Mouse (Mus musculus) heart, embryonic 12.5 days (tissue): ENCODE measurements at regions not wholly inside any gene's neighbourhood (a gene's known extent, or its start where the extent isn't known, plus 50 kb on each side); places are given as distances from the start of the nearest gene placed in this dataset.

Source experiments
- ATAC-seq: fragments of 200-750 bp; cut with Nextera tagmentation; 2 replicates; pipeline ENCODE4 v1.8.0; 2017; ENCODE audit warnings: moderate TSS enrichment, moderate library complexity; ENCODE audit not compliant: insufficient number of reproducible peaks, low FRiP score
- H3K27ac ChIP-seq: fragments of 300-500 bp; sonication (generic); 2 replicates; pipeline ENCODE4 v1.5.1; 2016; ENCODE audit warnings: mild to moderate bottlenecking, moderate library complexity; ENCODE audit not compliant: poor library complexity, severe bottlenecking
- H3K27me3 ChIP-seq: fragments of 300-500 bp; sonication (generic); replicated peaks from 2 replicates; pipeline ENCODE4 v1.6.1; 2016; ENCODE audit warnings: mild to moderate bottlenecking, moderate library complexity
- H3K36me3 ChIP-seq: fragments of 300-500 bp; sonication (generic); 2 replicates; pipeline ENCODE4 v1.6.1; 2016; ENCODE audit warnings: mild to moderate bottlenecking, moderate library complexity
- H3K4me1 ChIP-seq: fragments of 300-500 bp; sonication (generic); replicated peaks from 2 replicates; pipeline ENCODE4 v1.6.1; 2016; ENCODE audit warnings: mild to moderate bottlenecking
- H3K4me2 ChIP-seq: fragments of 300-500 bp; sonication (generic); 2 replicates; pipeline ENCODE4 v1.6.1; 2016; ENCODE audit warnings: mild to moderate bottlenecking, moderate library complexity
- H3K4me3 ChIP-seq: fragments of 300-500 bp; sonication (generic); 2 replicates; pipeline ENCODE4 v1.5.1; 2016; ENCODE audit warnings: mild to moderate bottlenecking
- H3K9ac ChIP-seq: fragments of 300-500 bp; sonication (generic); 2 replicates; pipeline ENCODE4 v1.6.1; 2016; ENCODE audit warnings: mild to moderate bottlenecking, moderate library complexity
- H3K9me3 ChIP-seq: fragments of 300-500 bp; sonication (generic); replicated peaks from 2 replicates; pipeline ENCODE4 v1.6.1; 2016; ENCODE audit warnings: mild to moderate bottlenecking, moderate library complexity
- WGBS: fragments of 180-500 bp; shearing (Covaris S2); methylation state at CpG from one replicate; pipeline ENCODE4 v1.1.7; 2016; 5-methylcytosine and 5-hydroxymethylcytosine counted together

GRCm38 (mm10) chr5:75451693-75452092 lies 123.0 kb upstream of the Kit start:
- Histone ChIP-seq H3K9me3 (no peaks in the 10 kb centered on the region), H3K27ac (no peak overlapping the region), H3K27me3 (peaks cover 18% of the 10 kb centered on the region), H3K9ac (no peak overlapping the region), H3K4me3 (no peak overlapping the region), H3K4me2 (no peak overlapping the region), H3K36me3 (no peaks in the 10 kb centered on the region), H3K4me1 (peaks cover 15% of the 10 kb centered on the region)
- WGBS, result 62% methylated on average over 8 of the region's 8 CpGs
- no peak for ATAC-seq

GRCm38 (mm10) chr5:75453757-75454390 lies 120.8 kb upstream of the Kit start:
- no peaks in the 10 kb centered on the region for H3K9me3 ChIP-seq
- H3K36me3 ChIP-seq, result no peaks in the 10 kb centered on the region
- H3K4me3 ChIP-seq, result no peak overlapping the region
- H3K27me3 ChIP-seq, result peaks cover 17% of the 10 kb centered on the region
- no peak overlapping the region for H3K9ac ChIP-seq
- no peak for ATAC-seq
- H3K27ac ChIP-seq, result no peak overlapping the region
- no peak overlapping the region for H3K4me2 ChIP-seq
- WGBS, result 77% methylated on average over 9 of the region's 9 CpGs
- H3K4me1 ChIP-seq, result peaks cover 15% of the 10 kb centered on the region

GRCm38 (mm10) chr5:75454961-75455541 lies 119.7 kb upstream of the Kit start:
- Histone ChIP-seq H3K9ac (no peak overlapping the region), H3K36me3 (no peaks in the 10 kb centered on the region), H3K9me3 (no peaks in the 10 kb centered on the region), H3K27me3 (peaks cover 6% of the 10 kb centered on the region; the same call in 1 of the 2 replicates), H3K27ac (no peak overlapping the region), H3K4me3 (no peak overlapping the region), H3K4me2 (no peak overlapping the region), H3K4me1 (peaks cover 21% of the 10 kb centered on the region)
- ATAC-seq, result no peak
- WGBS, result 86% methylated on average over 16 of the region's 16 CpGs

- peaks cover 15% of the 10 kb centered on the region for H3K4me1 ChIP-seq
- no peak for ATAC-seq
- no peaks in the 10 kb centered on the region for H3K9me3 ChIP-seq
- no peak overlapping the region for H3K4me2 ChIP-seq
- WGBS, result 80% methylated on average over 6 of the region's 6 CpGs
- no peak overlapping the region for H3K9ac ChIP-seq
- no peak overlapping the region for H3K27ac ChIP-seq
- H3K36me3 ChIP-seq, result no peaks in the 10 kb centered on the region
- no peak overlapping the region for H3K4me3 ChIP-seq
- H3K27me3 ChIP-seq, result no peaks in the 10 kb centered on the region
These were observed 117.3 kb upstream of the Kit start for GRCm38 (mm10) chr5:75457403-75457802.

- peaks cover 15% of the 10 kb centered on the region for H3K4me1 ChIP-seq
- H3K27ac ChIP-seq, result no peak overlapping the region
- no peak for ATAC-seq
- WGBS, result 87% methylated on average over 7 of the region's 7 CpGs
- no peak overlapping the region for H3K4me3 ChIP-seq
- H3K9ac ChIP-seq, result no peak overlapping the region
- no peaks in the 10 kb centered on the region for H3K36me3 ChIP-seq
- no peak overlapping the region for H3K4me2 ChIP-seq
- no peaks in the 10 kb centered on the region for H3K27me3 ChIP-seq
- H3K9me3 ChIP-seq, result no peaks in the 10 kb centered on the region
These were observed 116.4 kb upstream of the Kit start for GRCm38 (mm10) chr5:75458317-75458716.

- Histone ChIP-seq H3K4me1 (peaks cover 15% of the 10 kb centered on the region), H3K9me3 (no peaks in the 10 kb centered on the region), H3K36me3 (no peaks in the 10 kb centered on the region), H3K9ac (no peak overlapping the region), H3K27ac (no peak overlapping the region), H3K27me3 (no peaks in the 10 kb centered on the region), H3K4me2 (no peak overlapping the region), H3K4me3 (no peak overlapping the region)
- WGBS, result 34% methylated on average over 3 of the region's 3 CpGs
- no peak for ATAC-seq
These were observed 114.9 kb upstream of the Kit start for GRCm38 (mm10) chr5:75459758-75460354.

GRCm38 (mm10) chr5:75460414-75461025 lies 114.2 kb upstream of the Kit start:
- Histone ChIP-seq H3K9me3 (no peaks in the 10 kb centered on the region), H3K4me3 (no peak overlapping the region), H3K27me3 (no peaks in the 10 kb centered on the region), H3K4me1 (peaks cover 15% of the 10 kb centered on the region), H3K4me2 (no peak overlapping the region), H3K27ac (no peak overlapping the region), H3K36me3 (no peaks in the 10 kb centered on the region), H3K9ac (no peak overlapping the region)
- ATAC-seq, result 0 out of 2 replicates have a peak, but pooled peaks have one; percentile 39
- WGBS, result 19% methylated on average over 9 of the region's 9 CpGs

- Histone ChIP-seq H3K36me3 (no peaks in the 10 kb centered on the region), H3K9ac (no peak overlapping the region), H3K27ac (no peak overlapping the region), H3K4me1 (peaks cover 15% of the 10 kb centered on the region), H3K4me3 (no peak overlapping the region), H3K27me3 (no peaks in the 10 kb centered on the region), H3K9me3 (no peaks in the 10 kb centered on the region), H3K4me2 (no peak overlapping the region)
- WGBS, result 37% methylated on average over 5 of the region's 5 CpGs
- no peak for ATAC-seq
These were observed 113.3 kb upstream of the Kit start for GRCm38 (mm10) chr5:75461368-75461767.

GRCm38 (mm10) chr5:75463591-75463990 lies 111.1 kb upstream of the Kit start:
- Histone ChIP-seq H3K4me2 (no peak overlapping the region), H3K9ac (no peak overlapping the region), H3K9me3 (no peaks in the 10 kb centered on the region), H3K27ac (no peak overlapping the region), H3K27me3 (no peaks in the 10 kb centered on the region), H3K36me3 (no peaks in the 10 kb centered on the region), H3K4me3 (no peak overlapping the region), H3K4me1 (peaks cover 15% of the 10 kb centered on the region)
- 84% methylated on average over 4 of the region's 4 CpGs for WGBS
- no peak for ATAC-seq

- H3K4me2 ChIP-seq, result no peak overlapping the region
- ATAC-seq, result no peak
- no peak overlapping the region for H3K9ac ChIP-seq
- no peak overlapping the region for H3K27ac ChIP-seq
- 0 out of 2 replicates have a peak, but pooled peaks cover 3% of the 10 kb centered on the region for H3K27me3 ChIP-seq
- 78% methylated on average over 7 of the region's 7 CpGs for WGBS
- no peak overlapping the region for H3K4me3 ChIP-seq
- H3K9me3 ChIP-seq, result no peaks in the 10 kb centered on the region
- H3K4me1 ChIP-seq, result peaks cover 1% of the 10 kb centered on the region
- no peaks in the 10 kb centered on the region for H3K36me3 ChIP-seq
These were observed 109.0 kb upstream of the Kit start for GRCm38 (mm10) chr5:75465701-75466100.

GRCm38 (mm10) chr5:75466941-75467340 lies 107.8 kb upstream of the Kit start:
- Histone ChIP-seq H3K9me3 (no peaks in the 10 kb centered on the region), H3K36me3 (no peaks in the 10 kb centered on the region), H3K27ac (no peak overlapping the region), H3K27me3 (0 out of 2 replicates have a peak, but pooled peaks cover 3% of the 10 kb centered on the region), H3K9ac (no peak overlapping the region), H3K4me1 (no peaks in the 10 kb centered on the region), H3K4me3 (no peak overlapping the region), H3K4me2 (no peak overlapping the region)
- ATAC-seq, result no peak
- WGBS, result 74% methylated on average over 4 of the region's 4 CpGs
